Mouse (Mus musculus) lung, adult 10 weeks (tissue): ENCODE data around the gene Six4. TPM values are rescaled to one million over a fixed set of nuclear protein-coding genes. Genes with fewer than 3 reads are reported as not detected.

ENCODE experiments used
- polyA plus RNA-seq: library from polyadenylated mRNA; stranded (reverse); fragments of 350-450 nt; fragmentation: Illumina TruSeq; extraction: RNeasy Lipid Tissue Mini Kit (QIAGEN cat#74804); gene quantifications from one replicate; pipeline ENCODE4 v1.2.3, GENCODE M21; 2014; ENCODE audit warnings: low read depth, low replicate concordance; ENCODE audit not compliant: insufficient read depth

Gene Six4
- 1.2 TPM for polyA plus RNA-seq

DNA sequence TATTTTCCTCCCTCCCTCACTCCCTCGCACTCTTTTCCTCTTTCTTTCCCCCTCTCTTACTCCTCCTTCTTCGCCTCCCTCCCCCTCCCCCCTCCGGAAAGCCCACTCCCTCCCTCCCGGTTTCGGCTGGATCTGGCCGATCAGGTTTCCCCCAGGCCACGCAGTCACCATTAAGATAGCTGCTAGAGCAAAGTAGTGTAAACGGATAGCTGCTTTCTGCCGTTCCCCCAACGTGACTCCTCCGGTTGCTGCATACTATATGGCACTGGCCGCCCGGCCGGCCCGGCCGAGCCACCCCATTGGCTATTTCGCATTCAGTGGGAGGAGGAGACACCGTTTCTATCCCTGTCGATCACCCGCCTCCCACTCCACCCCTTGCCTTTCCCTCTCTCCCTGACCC lies at the start of gene Six4:
TSS of gene Six4 (minus strand) at position 261 of the 400 bp plus-strand sequence.

DNA sequence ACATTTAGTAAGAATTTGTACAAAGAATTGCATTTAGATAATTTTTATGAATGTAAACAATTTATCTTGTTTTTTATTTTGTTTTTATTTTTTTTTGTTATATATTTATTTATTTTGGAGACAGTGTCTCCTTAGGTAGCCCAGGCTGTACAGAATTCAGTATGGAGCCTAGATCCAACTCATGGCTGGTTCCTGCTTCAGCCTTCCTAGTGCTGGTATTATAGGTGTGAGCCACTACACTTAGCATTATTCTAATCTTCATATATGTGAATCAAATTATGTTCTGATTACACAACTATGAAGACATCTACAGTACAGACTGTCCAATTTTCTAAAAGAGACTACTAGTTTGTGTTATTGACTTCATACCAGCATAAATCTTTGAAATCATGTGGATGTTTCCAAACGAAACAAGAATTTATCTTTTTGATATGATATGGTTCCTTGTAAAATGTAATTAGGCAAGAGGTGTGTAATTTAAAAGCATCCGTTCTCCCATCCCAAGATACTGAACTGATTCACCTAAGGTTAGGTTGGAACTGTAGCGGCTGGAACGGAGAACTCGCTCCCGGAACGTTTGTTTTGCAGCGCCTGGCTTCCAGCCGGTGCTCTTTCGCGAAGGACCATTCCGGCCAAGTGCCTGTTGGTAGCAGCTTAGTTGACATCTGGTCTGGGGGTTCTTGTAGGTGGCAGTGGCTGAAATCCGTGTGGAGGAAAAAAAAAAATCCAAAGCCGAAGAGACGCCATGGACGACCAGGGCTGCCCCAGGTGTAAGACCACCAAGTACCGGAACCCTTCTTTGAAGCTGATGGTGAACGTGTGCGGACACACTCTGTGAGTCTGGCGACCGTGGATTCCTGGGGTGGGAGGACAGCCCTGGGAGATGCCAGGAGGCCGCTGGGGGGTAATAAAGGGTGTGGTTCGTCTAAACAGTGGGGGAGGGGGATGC lies 10.1 kb upstream of the Six4 start, which contains the start of gene Mnat1:
TSS of gene Mnat1 (plus strand) at position 625 of the 949 bp plus-strand sequence.

GRCm38 (mm10) chr12:73053668-73054241 lies 59.5 kb downstream of the Six4 start, which contains the start of gene Six1:
Gene Six1, minus strand, starts transcription at chr12:73053887.

Other genes starting within 250 kb of the Six4 start
- not detected for gene Six6, start 173.6 kb downstream of the Six4 start, polyA plus RNA-seq
- gene 4930447C04Rik, start 172.7 kb downstream of the Six4 start, polyA plus RNA-seq: not detected
- gene Six1, start 59.6 kb downstream of the Six4 start, polyA plus RNA-seq: 1.5 TPM
- gene Mnat1, start 10.3 kb upstream of the Six4 start, polyA plus RNA-seq: 23.5 TPM
- 5.9 TPM for gene Trmt5, start 173.3 kb upstream of the Six4 start, polyA plus RNA-seq
- 4.8 TPM for gene Slc38a6, start 173.3 kb upstream of the Six4 start, polyA plus RNA-seq